Mouse (Mus musculus): ENCODE data around the gene Clec4g. TPM values are rescaled to one million over a fixed set of nuclear protein-coding genes. Genes with fewer than 3 reads are reported as not detected.
A peak's percentile ranks its signal among the peaks of the same experiment; 100 is the strongest.

Gene Clec4g
- polyA plus RNA-seq, 1 experiment = 1.1 TPM

- H3K4me1 ChIP-seq (ENCODE audit: control insufficient read depth, insufficient read depth, insufficient read length) = peaks cover 2% of the 10 kb centered on the region; the same call in 1 of the 2 replicates
- WGBS = 82% methylated on average over 3 of the region's 3 CpGs
- no peak overlapping the region for H3K27ac ChIP-seq (ENCODE audit: insufficient read depth, low read length)
- no peak for DNase-seq (ENCODE audit: low read depth in 1 of 2, low spot score in 2 of 2)
- no peaks in the 10 kb centered on the region for H3K27me3 ChIP-seq (ENCODE audit: control insufficient read depth, insufficient read depth, low read length)
- TF ChIP-seq CTCF (IDR thresholded peaks at IDR 0.05; ENCODE audit: extremely low read depth, insufficient read depth, insufficient read length, insufficient replicate concordance) (no peak), POLR2A (IDR thresholded peaks at IDR 0.05; ENCODE audit: low read depth, low read length) (no peak)
- H3K4me3 ChIP-seq (ENCODE audit: extremely low read depth, insufficient read depth, insufficient read length) = no peak overlapping the region
- H3K36me3 ChIP-seq (ENCODE audit: control insufficient read depth, insufficient read depth, low read length) = peaks cover 10% of the 10 kb centered on the region
These were observed 45.8 kb downstream of the Clec4g start for GRCm38 (mm10) chr8:3674671-3675070.

GRCm38 (mm10) chr8:3671980-3672491 lies 48.4 kb downstream of the Clec4g start, which contains the start of gene Fcor:
Gene Fcor (minus strand): TSS chr8:3672362.
- H3K4me1 ChIP-seq (ENCODE audit: control insufficient read depth, insufficient read depth, insufficient read length) = no peaks in the 10 kb centered on the region
- no peaks in the 10 kb centered on the region for H3K27me3 ChIP-seq (ENCODE audit: control insufficient read depth, insufficient read depth, low read length)
- H3K4me3 ChIP-seq (ENCODE audit: extremely low read depth, insufficient read depth, insufficient read length) = peak within 1 kb of the TSS; percentile 63
- H3K36me3 ChIP-seq (ENCODE audit: control insufficient read depth, insufficient read depth, low read length) = no peaks in the 10 kb centered on the region
- TF ChIP-seq POLR2A (IDR thresholded peaks at IDR 0.05; ENCODE audit: low read depth, low read length) (no peak), CTCF (IDR thresholded peaks at IDR 0.05; ENCODE audit: extremely low read depth, insufficient read depth, insufficient read length, insufficient replicate concordance) (peak; percentile 94)
- 1% methylated on average over 23 of the region's 23 CpGs for WGBS
- no peak within 1 kb of the TSS for H3K27ac ChIP-seq (ENCODE audit: insufficient read depth, low read length)
- DNase-seq (ENCODE audit: low read depth in 1 of 2, low spot score in 2 of 2) = peak; percentile 67 to 86

- H3K36me3 ChIP-seq (ENCODE audit: control insufficient read depth, insufficient read depth, low read length) = no peaks in the 10 kb centered on the region
- DNase-seq (ENCODE audit: low read depth in 1 of 2, low spot score in 2 of 2) = peak in 1 of 2 experiments; percentile 49
- H3K27ac ChIP-seq (ENCODE audit: insufficient read depth, low read length) = peak overlapping the region; percentile 27; the same call in 1 of the 2 replicates
- no peak overlapping the region for H3K4me3 ChIP-seq (ENCODE audit: extremely low read depth, insufficient read depth, insufficient read length)
- H3K4me1 ChIP-seq (ENCODE audit: control insufficient read depth, insufficient read depth, insufficient read length) = peaks cover 6% of the 10 kb centered on the region; the same call in 1 of the 2 replicates
- TF ChIP-seq POLR2A (IDR thresholded peaks at IDR 0.05; ENCODE audit: low read depth, low read length) (no peak), CTCF (IDR thresholded peaks at IDR 0.05; ENCODE audit: extremely low read depth, insufficient read depth, insufficient read length, insufficient replicate concordance) (no peak)
- WGBS = 22% methylated on average over 2 of the region's 2 CpGs
- H3K27me3 ChIP-seq (ENCODE audit: control insufficient read depth, insufficient read depth, low read length) = no peaks in the 10 kb centered on the region
These were observed 50.1 kb downstream of the Clec4g start for GRCm38 (mm10) chr8:3670388-3670787.

GRCm38 (mm10) chr8:3665507-3665906 lies 54.9 kb downstream of the Clec4g start, which contains the start of gene Mcemp1:
Gene Mcemp1 (plus strand): TSS chr8:3665754.
- no peak for TF ChIP-seq CTCF (IDR thresholded peaks at IDR 0.05; ENCODE audit: extremely low read depth, insufficient read depth, insufficient read length, insufficient replicate concordance)
- TF ChIP-seq POLR2A (IDR thresholded peaks at IDR 0.05; ENCODE audit: low read depth, low read length) = no peak
- Histone ChIP-seq H3K4me3 (ENCODE audit: extremely low read depth, insufficient read depth, insufficient read length) (peak within 1 kb of the TSS; percentile 6; the same call in 1 of the 2 replicates), H3K4me1 (ENCODE audit: control insufficient read depth, insufficient read depth, insufficient read length) (peaks cover 17% of the 10 kb centered on the region; the same call in 1 of the 2 replicates), H3K27me3 (ENCODE audit: control insufficient read depth, insufficient read depth, low read length) (no peaks in the 10 kb centered on the region), H3K27ac (ENCODE audit: insufficient read depth, low read length) (peak within 1 kb of the TSS; percentile 60; the same call in 1 of the 2 replicates), H3K36me3 (ENCODE audit: control insufficient read depth, insufficient read depth, low read length) (no peaks in the 10 kb centered on the region)
- DNase-seq (ENCODE audit: low read depth in 1 of 2, low spot score in 2 of 2) = no peak
- WGBS = 82% methylated on average over 6 of the region's 6 CpGs

GRCm38 (mm10) chr8:3664405-3664804 lies 56.0 kb downstream of the Clec4g start:
- H3K36me3 ChIP-seq (ENCODE audit: control insufficient read depth, insufficient read depth, low read length) = no peaks in the 10 kb centered on the region
- 26% methylated on average over 5 of the region's 5 CpGs for whole genome bisulfite sequencing
- no peaks in the 10 kb centered on the region for H3K27me3 ChIP-seq (ENCODE audit: control insufficient read depth, insufficient read depth, low read length)
- peaks cover 17% of the 10 kb centered on the region for H3K4me1 ChIP-seq (ENCODE audit: control insufficient read depth, insufficient read depth, insufficient read length)
- TF ChIP-seq POLR2A (IDR thresholded peaks at IDR 0.05; ENCODE audit: low read depth, low read length) (no peak), CTCF (IDR thresholded peaks at IDR 0.05; ENCODE audit: extremely low read depth, insufficient read depth, insufficient read length, insufficient replicate concordance) (no peak)
- DNase-seq (ENCODE audit: low read depth in 1 of 2, low spot score in 2 of 2) = no peak
- H3K27ac ChIP-seq (ENCODE audit: insufficient read depth, low read length) = peak overlapping the region; percentile 60
- H3K4me3 ChIP-seq (ENCODE audit: extremely low read depth, insufficient read depth, insufficient read length) = no peak overlapping the region

- WGBS = 31% methylated on average over 8 of the region's 8 CpGs
- DNase-seq (ENCODE audit: low read depth in 1 of 2, low spot score in 2 of 2) = no peak
- TF ChIP-seq CTCF (IDR thresholded peaks at IDR 0.05; ENCODE audit: extremely low read depth, insufficient read depth, insufficient read length, insufficient replicate concordance) (no peak), POLR2A (IDR thresholded peaks at IDR 0.05; ENCODE audit: low read depth, low read length) (no peak)
- H3K4me3 ChIP-seq (ENCODE audit: extremely low read depth, insufficient read depth, insufficient read length) = no peak overlapping the region
- H3K4me1 ChIP-seq (ENCODE audit: control insufficient read depth, insufficient read depth, insufficient read length) = peaks cover 16% of the 10 kb centered on the region
- no peaks in the 10 kb centered on the region for H3K36me3 ChIP-seq (ENCODE audit: control insufficient read depth, insufficient read depth, low read length)
- H3K27me3 ChIP-seq (ENCODE audit: control insufficient read depth, insufficient read depth, low read length) = no peaks in the 10 kb centered on the region
- peak overlapping the region; percentile 7 for H3K27ac ChIP-seq (ENCODE audit: insufficient read depth, low read length)
These were observed 59.6 kb downstream of the Clec4g start for GRCm38 (mm10) chr8:3660889-3661288.

Other genes starting within 250 kb of the Clec4g start
- gene Tex45, start 249.8 kb downstream of the Clec4g start, polyA plus RNA-seq (2012; rRNA removed) = 0.05 TPM in 1 of 2 replicates, not detected in the other
- gene Zfp358, start 227.5 kb downstream of the Clec4g start, polyA plus RNA-seq (2012; rRNA removed) = 22.9 and 32.5 TPM in 2 replicates
- 188 and 219 TPM in 2 replicates for gene Mcoln1, start 220.2 kb downstream of the Clec4g start, polyA plus RNA-seq (2012; rRNA removed)
- 56.0 and 60.4 TPM in 2 replicates for gene Pnpla6, start 205.3 kb downstream of the Clec4g start, polyA plus RNA-seq (2012; rRNA removed)
- not detected in 2 replicates for gene C330021F23Rik, start 152.7 kb downstream of the Clec4g start, polyA plus RNA-seq (2012; rRNA removed)
- gene Camsap3, start 133.4 kb downstream of the Clec4g start, polyA plus RNA-seq (2012; rRNA removed) = 2.1 and 2.4 TPM in 2 replicates
- gene Xab2, start 99.3 kb downstream of the Clec4g start, polyA plus RNA-seq (2012; rRNA removed) = 61.9 and 71.5 TPM in 2 replicates
- 1.6 and 3.3 TPM in 2 replicates for gene Pet100, start 99.1 kb downstream of the Clec4g start, polyA plus RNA-seq (2012; rRNA removed)
- not detected in 2 replicates for gene Pcp2, start 95.1 kb downstream of the Clec4g start, polyA plus RNA-seq (2012; rRNA removed)
- 129 and 145 TPM in 2 replicates for gene Stxbp2, start 89.7 kb downstream of the Clec4g start, polyA plus RNA-seq (2012; rRNA removed)
- 0.56 and 1.3 TPM in 2 replicates for gene Retn, start 64.9 kb downstream of the Clec4g start, polyA plus RNA-seq (2012; rRNA removed)
- gene Mcemp1, start 54.9 kb downstream of the Clec4g start, polyA plus RNA-seq (2012; rRNA removed) = 4.1 and 5.3 TPM in 2 replicates
- gene Fcor, start 48.3 kb downstream of the Clec4g start, polyA plus RNA-seq (2012; rRNA removed) = 0.77 and 0.86 TPM in 2 replicates
- gene Trappc5, start 44.4 kb downstream of the Clec4g start, polyA plus RNA-seq (2012; rRNA removed) = 21.6 and 29.9 TPM in 2 replicates
- gene Fcer2a, start 26.5 kb downstream of the Clec4g start, polyA plus RNA-seq (2012; rRNA removed) = 50.9 and 51.7 TPM in 2 replicates
- 0.77 and 0.93 TPM in 2 replicates for gene Cd209a, start 28.3 kb upstream of the Clec4g start, polyA plus RNA-seq (2012; rRNA removed)
- gene Cd209e, start 133.7 kb upstream of the Clec4g start, polyA plus RNA-seq (2012; rRNA removed) = 0.07 and 0.11 TPM in 2 replicates
- 3.6 and 3.7 TPM in 2 replicates for gene Cd209d, start 157.9 kb upstream of the Clec4g start, polyA plus RNA-seq (2012; rRNA removed)
- 2.6 and 7.8 TPM in 2 replicates for gene Cd209b, start 206.2 kb upstream of the Clec4g start, polyA plus RNA-seq (2012; rRNA removed)
- 0.40 and 0.53 TPM in 2 replicates for gene Cd209c, start 234.1 kb upstream of the Clec4g start, polyA plus RNA-seq (2012; rRNA removed)